Mouse (Mus musculus): ENCODE measurements around the gene Nexn. TPM values are rescaled to one million over a fixed set of nuclear protein-coding genes. Genes with fewer than 3 reads are reported as not detected.

Gene Nexn
- polyA plus RNA-seq, 1 experiment: 1.6 TPM

DNA sequence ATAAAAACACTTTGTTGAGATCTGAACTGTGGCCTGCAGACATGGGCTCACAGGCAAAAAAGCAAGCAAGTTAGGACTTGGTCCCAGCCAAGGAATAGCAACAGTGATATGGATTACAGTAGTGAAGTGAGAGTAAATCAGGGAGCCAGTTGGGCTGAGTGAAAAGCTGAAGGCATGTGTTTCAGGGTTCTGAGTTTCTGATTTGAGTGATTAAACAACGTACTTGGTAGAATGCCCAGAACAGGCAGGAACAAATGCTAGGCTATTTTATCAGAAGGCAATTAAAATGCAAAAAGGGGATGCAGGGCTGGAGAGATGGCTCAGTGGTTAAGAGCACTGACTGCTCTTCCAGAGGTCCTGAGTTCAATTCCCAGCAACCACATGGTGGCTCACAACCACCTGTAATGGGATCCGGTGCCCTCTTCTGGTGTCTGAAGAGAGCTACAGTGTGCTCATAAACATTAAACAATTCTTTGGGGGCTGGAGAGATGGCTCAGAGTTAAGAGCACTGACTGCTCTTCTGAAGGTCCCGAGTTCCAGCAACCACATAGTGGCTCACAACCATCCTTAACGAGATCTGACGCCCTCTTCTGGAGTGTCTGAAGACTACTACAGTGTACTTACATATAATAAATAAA lies 20.8 kb downstream of the Nexn start:
- Histone ChIP-seq H3K27ac (ENCODE audit: insufficient read depth, low read depth, low read length) (no peak overlapping the region), H3K4me1 (ENCODE audit: control insufficient read depth, insufficient read depth, low read length) (no peaks in the 10 kb centered on the region), H3K4me3 (ENCODE audit: insufficient read depth, low read length) (no peak overlapping the region)
- TF ChIP-seq POLR2A (IDR thresholded peaks at IDR 0.05; ENCODE audit: borderline replicate concordance, low read depth, low read length): no peak
- no peak for TF ChIP-seq CTCF (IDR thresholded peaks at IDR 0.05; ENCODE audit: low read depth, low read length)

DNA sequence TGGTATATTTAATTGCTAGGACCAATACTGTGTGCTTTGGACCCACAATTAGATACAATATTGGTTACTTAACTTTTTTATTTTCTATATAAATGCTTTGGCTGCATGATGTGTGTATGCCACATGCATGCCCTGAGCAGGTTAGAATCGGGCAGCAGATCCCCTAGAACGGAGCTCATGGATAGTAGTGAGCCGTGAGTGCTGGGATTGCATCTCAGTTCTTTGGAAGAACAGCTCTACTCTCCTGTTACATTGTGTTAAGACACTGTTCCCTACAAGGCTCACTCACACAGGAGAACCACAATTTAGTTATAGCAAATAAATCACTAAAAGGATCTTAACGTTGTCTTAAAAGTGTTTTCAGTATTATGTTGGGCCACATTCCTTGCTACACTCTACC lies 22.8 kb downstream of the Nexn start:
- Histone ChIP-seq H3K27ac (ENCODE audit: insufficient read depth, low read depth, low read length) (no peak overlapping the region), H3K4me3 (ENCODE audit: insufficient read depth, low read length) (no peak overlapping the region), H3K4me1 (ENCODE audit: control insufficient read depth, insufficient read depth, low read length) (no peaks in the 10 kb centered on the region)
- TF ChIP-seq POLR2A (IDR thresholded peaks at IDR 0.05; ENCODE audit: borderline replicate concordance, low read depth, low read length) (no peak), CTCF (IDR thresholded peaks at IDR 0.05; ENCODE audit: low read depth, low read length) (no peak)

DNA sequence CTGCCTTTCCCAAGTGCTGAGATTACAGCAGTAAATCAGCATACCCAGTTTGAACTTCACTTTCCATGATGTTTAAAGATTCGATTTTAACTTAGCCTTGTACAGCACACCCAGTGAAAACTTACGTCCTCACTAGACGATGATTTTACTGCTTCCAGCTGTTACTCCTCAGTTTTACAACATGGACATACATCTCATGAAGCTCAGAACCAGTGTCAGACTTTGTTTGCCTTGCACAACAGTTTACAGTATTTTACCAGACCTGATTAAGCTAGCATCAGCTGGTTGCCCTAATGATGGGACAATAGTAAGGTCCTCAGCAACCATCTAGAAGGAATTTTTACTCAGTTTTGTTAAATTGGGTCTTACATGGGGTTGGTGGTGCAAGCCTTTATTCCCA lies 25.1 kb downstream of the Nexn start:
- TF ChIP-seq POLR2A (IDR thresholded peaks at IDR 0.05; ENCODE audit: borderline replicate concordance, low read depth, low read length) (no peak), CTCF (IDR thresholded peaks at IDR 0.05; ENCODE audit: low read depth, low read length) (no peak)

DNA sequence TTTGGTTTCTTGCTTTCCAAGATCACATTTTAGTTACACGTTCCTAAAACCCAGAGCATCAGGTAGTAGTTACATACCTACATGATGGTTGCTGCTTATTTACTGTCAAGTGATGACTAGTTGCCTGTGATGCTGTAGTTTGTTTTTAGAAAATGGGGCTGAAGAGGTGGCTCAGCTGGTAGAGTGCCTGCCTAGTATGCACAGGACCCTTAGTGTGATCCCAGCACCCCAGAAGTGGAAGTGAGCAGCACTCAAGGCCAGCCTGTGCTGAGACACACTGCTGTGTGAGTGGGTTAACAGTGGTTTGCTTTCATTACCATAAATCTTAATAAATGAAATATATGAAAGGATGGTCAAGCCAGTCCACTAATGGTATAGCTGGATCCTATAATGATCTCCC lies 26.6 kb downstream of the Nexn start:
- no peaks in the 10 kb centered on the region for H3K4me1 ChIP-seq (ENCODE audit: control insufficient read depth, insufficient read depth, low read length)
- no peak overlapping the region for H3K4me3 ChIP-seq (ENCODE audit: insufficient read depth, low read length)
- H3K27ac ChIP-seq (ENCODE audit: insufficient read depth, low read depth, low read length): no peak overlapping the region
- TF ChIP-seq POLR2A (IDR thresholded peaks at IDR 0.05; ENCODE audit: borderline replicate concordance, low read depth, low read length) (no peak), CTCF (IDR thresholded peaks at IDR 0.05; ENCODE audit: low read depth, low read length) (no peak)

More for the DNA sequence above, 25.1 kb downstream of the Nexn start:
- no peaks in the 10 kb centered on the region for H3K4me1 ChIP-seq (ENCODE audit: control insufficient read depth, insufficient read depth, low read length)
- H3K4me3 ChIP-seq (ENCODE audit: insufficient read depth, low read length): no peak overlapping the region
- no peak overlapping the region for H3K27ac ChIP-seq (ENCODE audit: insufficient read depth, low read depth, low read length)

DNA sequence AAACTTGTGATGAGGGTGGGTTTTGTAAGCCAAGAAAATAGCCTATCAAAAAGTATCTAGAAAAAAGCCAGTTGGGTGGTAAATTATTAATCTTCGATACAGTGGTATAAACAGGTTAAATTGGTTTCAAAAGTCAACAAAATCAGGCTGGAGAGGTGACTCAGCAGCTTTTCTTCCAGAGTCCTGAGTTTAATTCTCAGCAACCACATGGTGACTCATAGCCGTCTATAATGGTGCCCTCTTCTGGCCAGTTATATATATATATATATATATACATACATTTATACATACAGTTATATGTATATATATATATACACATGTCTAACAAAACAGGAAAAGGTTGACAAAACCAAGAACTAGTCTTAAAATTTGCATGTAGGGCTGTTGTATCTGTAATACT lies 27.3 kb downstream of the Nexn start:
- H3K4me3 ChIP-seq (ENCODE audit: insufficient read depth, low read length): no peak overlapping the region
- H3K4me1 ChIP-seq (ENCODE audit: control insufficient read depth, insufficient read depth, low read length): 0 out of 2 replicates have a peak, but pooled peaks cover 2% of the 10 kb centered on the region
- TF ChIP-seq POLR2A (IDR thresholded peaks at IDR 0.05; ENCODE audit: borderline replicate concordance, low read depth, low read length) (no peak), CTCF (IDR thresholded peaks at IDR 0.05; ENCODE audit: low read depth, low read length) (no peak)
- no peak overlapping the region for H3K27ac ChIP-seq (ENCODE audit: insufficient read depth, low read depth, low read length)

DNA sequence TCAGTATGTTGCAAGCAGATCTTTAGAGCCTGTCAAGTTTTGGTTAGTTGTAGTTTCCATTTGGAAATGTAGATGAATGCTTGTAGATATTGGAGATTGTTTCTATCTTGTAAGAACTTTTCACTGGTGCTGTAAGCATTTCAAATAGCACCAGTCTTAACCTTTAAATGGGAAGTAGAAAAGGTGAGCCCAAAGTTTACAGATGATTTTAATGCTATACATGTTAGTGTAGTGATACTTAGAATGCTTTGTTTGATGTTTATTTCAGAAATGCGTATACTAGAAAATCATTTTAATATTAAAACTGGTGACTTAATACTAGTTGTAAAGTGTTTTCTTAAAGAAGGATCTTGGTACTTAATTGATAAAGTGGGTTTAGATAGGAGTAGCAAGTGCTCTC lies 30.3 kb downstream of the Nexn start:
- H3K4me3 ChIP-seq (ENCODE audit: insufficient read depth, low read length): no peak overlapping the region
- no peak for TF ChIP-seq CTCF (IDR thresholded peaks at IDR 0.05; ENCODE audit: low read depth, low read length)
- no peak for TF ChIP-seq POLR2A (IDR thresholded peaks at IDR 0.05; ENCODE audit: borderline replicate concordance, low read depth, low read length)
- 0 out of 2 replicates have a peak, but pooled peaks cover 2% of the 10 kb centered on the region for H3K4me1 ChIP-seq (ENCODE audit: control insufficient read depth, insufficient read depth, low read length)
- no peak overlapping the region for H3K27ac ChIP-seq (ENCODE audit: insufficient read depth, low read depth, low read length)

- Histone ChIP-seq H3K4me3 (ENCODE audit: insufficient read depth, low read length) (no peak overlapping the region), H3K27ac (ENCODE audit: insufficient read depth, low read depth, low read length) (no peak overlapping the region), H3K4me1 (ENCODE audit: control insufficient read depth, insufficient read depth, low read length) (0 out of 2 replicates have a peak, but pooled peaks cover 2% of the 10 kb centered on the region)
- no peak for TF ChIP-seq CTCF (IDR thresholded peaks at IDR 0.05; ENCODE audit: low read depth, low read length)
- no peak for TF ChIP-seq POLR2A (IDR thresholded peaks at IDR 0.05; ENCODE audit: borderline replicate concordance, low read depth, low read length)
These were observed 30.9 kb downstream of the Nexn start for GRCm38 (mm10) chr3:152235238-152235637.

DNA sequence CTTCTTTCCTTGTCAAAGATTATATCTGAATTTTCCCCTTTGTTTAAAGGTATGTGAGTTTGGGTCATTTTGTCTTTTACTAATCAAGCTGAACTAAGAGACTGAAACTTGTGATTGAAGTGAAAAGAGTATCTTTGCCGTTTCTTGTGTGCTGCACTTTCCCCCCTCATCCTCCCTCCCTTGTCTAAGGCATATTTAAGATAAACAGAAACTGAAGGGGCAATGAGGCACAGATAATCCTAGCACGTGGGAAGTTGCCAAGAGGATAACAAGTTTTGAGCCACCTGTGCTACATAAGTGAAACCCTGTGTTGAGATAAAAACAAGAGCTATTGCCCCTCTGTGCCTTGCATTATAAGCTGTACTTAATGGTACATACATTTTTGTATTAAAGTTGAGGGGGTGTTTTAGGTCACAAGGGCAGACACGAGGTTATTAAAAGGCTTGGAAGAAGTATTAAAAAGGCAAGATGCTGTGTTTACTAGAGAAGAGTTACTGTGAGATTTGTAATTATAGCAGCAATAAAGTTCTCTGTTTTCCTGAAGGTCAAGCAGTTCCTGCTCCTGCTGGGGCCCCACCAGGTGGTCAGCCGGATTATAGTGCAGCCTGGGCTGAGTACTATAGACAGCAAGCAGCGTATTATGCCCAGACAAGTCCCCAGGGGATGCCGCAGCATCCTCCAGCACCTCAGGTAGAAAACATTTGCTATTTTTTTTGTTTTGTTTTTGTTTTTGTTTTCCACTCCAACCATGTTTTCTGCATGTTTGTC lies 34.6 kb downstream of the Nexn start:
- H3K27ac ChIP-seq (ENCODE audit: insufficient read depth, low read depth, low read length): no peak overlapping the region
- TF ChIP-seq POLR2A (IDR thresholded peaks at IDR 0.05; ENCODE audit: borderline replicate concordance, low read depth, low read length) (no peak), CTCF (IDR thresholded peaks at IDR 0.05; ENCODE audit: low read depth, low read length) (no peak)
- H3K4me3 ChIP-seq (ENCODE audit: insufficient read depth, low read length): no peak overlapping the region
- H3K4me1 ChIP-seq (ENCODE audit: control insufficient read depth, insufficient read depth, low read length): 0 out of 2 replicates have a peak, but pooled peaks cover 2% of the 10 kb centered on the region

DNA sequence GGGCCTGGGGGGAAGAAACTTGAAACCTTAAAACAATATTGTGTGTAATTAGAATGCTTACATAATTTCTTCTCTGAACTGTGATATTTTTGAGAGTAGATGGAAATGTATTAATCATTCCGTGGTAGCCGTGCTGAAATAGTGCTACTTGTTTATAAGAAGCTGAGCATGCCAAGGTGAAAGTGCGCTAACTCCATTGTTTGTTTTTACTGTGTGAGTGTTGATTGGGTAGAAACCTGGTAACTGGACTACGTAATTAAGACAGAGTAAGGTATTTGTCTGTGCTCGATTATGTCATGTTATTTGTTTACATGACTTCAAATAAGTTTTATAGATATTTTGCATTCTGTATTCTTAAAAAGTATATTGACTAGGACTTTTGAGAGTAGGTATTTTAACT lies 36.9 kb downstream of the Nexn start:
- TF ChIP-seq CTCF (IDR thresholded peaks at IDR 0.05; ENCODE audit: low read depth, low read length) (no peak), POLR2A (IDR thresholded peaks at IDR 0.05; ENCODE audit: borderline replicate concordance, low read depth, low read length) (no peak)
- Histone ChIP-seq H3K27ac (ENCODE audit: insufficient read depth, low read depth, low read length) (no peak overlapping the region), H3K4me1 (ENCODE audit: control insufficient read depth, insufficient read depth, low read length) (no peaks in the 10 kb centered on the region), H3K4me3 (ENCODE audit: insufficient read depth, low read length) (no peak overlapping the region)

- H3K4me3 ChIP-seq (ENCODE audit: insufficient read depth, low read length): no peak overlapping the region
- no peaks in the 10 kb centered on the region for H3K4me1 ChIP-seq (ENCODE audit: control insufficient read depth, insufficient read depth, low read length)
- H3K27ac ChIP-seq (ENCODE audit: insufficient read depth, low read depth, low read length): no peak overlapping the region
- TF ChIP-seq CTCF (IDR thresholded peaks at IDR 0.05; ENCODE audit: low read depth, low read length): no peak
- no peak for TF ChIP-seq POLR2A (IDR thresholded peaks at IDR 0.05; ENCODE audit: borderline replicate concordance, low read depth, low read length)
These were observed 37.3 kb downstream of the Nexn start for GRCm38 (mm10) chr3:152228843-152229242.
